Mouse (Mus musculus) neural tube, embryonic 13.5 days (tissue): ENCODE data around the gene Pla2g4f. TPM values are rescaled to one million over a fixed set of nuclear protein-coding genes. Genes with fewer than 3 reads are reported as not detected.

Experiments used
- ATAC-seq: fragments of 200-750 bp; cut with Nextera tagmentation; 2 replicates; pipeline ENCODE4 v1.8.0; 2017; ENCODE audit warnings: low read depth, mild to moderate bottlenecking, moderate TSS enrichment, moderate library complexity
- H3K27ac ChIP-seq: fragments of 300-500 bp; sonication (generic); replicated peaks from 2 replicates; pipeline ENCODE4 v1.5.1; 2015; ENCODE audit warnings: moderate library complexity, mild to moderate bottlenecking, inconsistent platforms
- H3K27me3 ChIP-seq: fragments of 300-500 bp; sonication (generic); 2 replicates; pipeline ENCODE4 v1.6.1; 2015; ENCODE audit warnings: mild to moderate bottlenecking, inconsistent platforms
- H3K36me3 ChIP-seq: fragments of 300-500 bp; sonication (generic); 2 replicates; pipeline ENCODE4 v1.6.1; 2015; ENCODE audit warnings: mild to moderate bottlenecking, inconsistent platforms
- H3K4me1 ChIP-seq: fragments of 300-500 bp; sonication (generic); replicated peaks from 2 replicates; pipeline ENCODE4 v1.6.1; 2015; ENCODE audit warnings: inconsistent platforms
- H3K4me2 ChIP-seq: fragments of 300-500 bp; sonication (generic); 2 replicates; pipeline ENCODE4 v1.6.1; 2015; ENCODE audit warnings: inconsistent platforms, mild to moderate bottlenecking, moderate library complexity
- H3K4me3 ChIP-seq: fragments of 300-500 bp; sonication (generic); 2 replicates; pipeline ENCODE4 v1.5.1; 2015; ENCODE audit warnings: mild to moderate bottlenecking, inconsistent platforms
- H3K9ac ChIP-seq: fragments of 300-500 bp; sonication (generic); 2 replicates; pipeline ENCODE4 v1.6.1; 2015; ENCODE audit warnings: moderate library complexity, mild to moderate bottlenecking, inconsistent platforms
- H3K9me3 ChIP-seq: fragments of 300-500 bp; sonication (generic); 2 replicates; pipeline ENCODE4 v1.6.1; 2016; ENCODE audit warnings: inconsistent platforms
- WGBS: fragments of 180-500 bp; shearing (Covaris S2); methylation state at CpG from one replicate; pipeline ENCODE4 v1.1.7; 2015; 5-methylcytosine and 5-hydroxymethylcytosine counted together
- polyA plus RNA-seq: library from polyadenylated mRNA; unstranded; fragments of >200 nt; fragmentation: Nextera tagmentation; extraction: Ambion mirVana; gene quantifications from 2 replicates; pipeline ENCODE4 v1.2.1, GENCODE M21; 2015

The Pla2g4f gene
- polyA plus RNA-seq, 1 experiment from 2014 or later: not detected

- H3K4me2 ChIP-seq: peak overlapping the region; percentile 25; the same call in 1 of the 2 replicates
- 4% methylated on average over 9 of the region's 9 CpGs for WGBS
Observed at GRCm38 (mm10) chr2:120268635-120269034, 45.3 kb downstream of the Pla2g4f start.

DNA sequence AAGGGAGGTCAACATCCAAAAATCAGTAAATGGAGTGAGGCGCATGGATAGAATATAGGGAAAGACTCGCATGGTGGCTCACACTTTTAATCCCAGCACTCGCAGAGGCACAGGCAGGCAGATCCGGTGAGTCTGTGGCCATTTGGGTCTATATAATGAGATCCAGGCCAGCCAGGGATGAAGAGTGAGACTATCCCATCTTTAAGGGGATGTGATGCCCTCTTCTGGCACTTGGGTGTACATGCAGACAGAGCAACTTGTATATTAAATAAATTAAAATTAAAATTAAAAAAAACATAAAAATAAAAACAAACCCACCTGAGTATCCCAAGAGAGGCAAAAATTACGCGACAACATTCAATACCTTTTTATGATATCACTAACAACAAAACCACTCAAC is 48.4 kb downstream of the Pla2g4f start:
- ATAC-seq: no peak
- Histone ChIP-seq H3K4me3 (no peak overlapping the region), H3K27me3 (no peaks in the 10 kb centered on the region), H3K4me1 (0 out of 2 replicates have a peak, but pooled peaks cover 3% of the 10 kb centered on the region), H3K4me2 (no peak overlapping the region), H3K9me3 (no peaks in the 10 kb centered on the region), H3K36me3 (no peaks in the 10 kb centered on the region), H3K9ac (no peak overlapping the region), H3K27ac (no peak overlapping the region)
- 81% methylated on average over 6 of the region's 6 CpGs for WGBS

More at GRCm38 (mm10) chr2:120268635-120269034, 45.3 kb downstream of the Pla2g4f start:
- Histone ChIP-seq H3K9me3 (no peaks in the 10 kb centered on the region), H3K36me3 (no peaks in the 10 kb centered on the region), H3K27me3 (no peaks in the 10 kb centered on the region), H3K9ac (0 out of 2 replicates have a peak overlapping the region, but pooled peaks have one; percentile 13), H3K4me3 (no peak overlapping the region), H3K27ac (no peak overlapping the region), H3K4me1 (0 out of 2 replicates have a peak, but pooled peaks cover 3% of the 10 kb centered on the region)
- no peak for ATAC-seq

DNA sequence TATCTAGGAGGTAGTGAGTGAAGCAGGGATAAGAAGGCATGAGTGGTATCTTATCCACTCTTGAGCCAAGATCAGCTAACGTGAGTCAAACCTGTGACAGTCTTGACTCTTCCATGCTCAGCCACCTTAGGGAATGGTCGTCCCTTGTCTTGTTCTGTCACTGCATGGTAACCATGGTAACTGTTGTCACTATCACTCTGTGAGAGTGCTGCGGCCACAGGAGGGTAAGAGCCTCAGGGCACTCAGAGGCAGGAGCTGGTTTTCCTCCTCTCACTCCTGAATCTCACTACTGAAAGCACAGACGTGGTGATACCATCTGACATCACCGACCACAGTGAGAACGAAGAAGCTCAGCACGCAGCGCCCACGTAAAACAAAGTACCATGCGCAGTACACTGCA is 49.1 kb downstream of the Pla2g4f start:
- no peaks in the 10 kb centered on the region for H3K36me3 ChIP-seq
- H3K9me3 ChIP-seq: no peaks in the 10 kb centered on the region
- no peak overlapping the region for H3K4me2 ChIP-seq
- ATAC-seq: no peak
- no peaks in the 10 kb centered on the region for H3K27me3 ChIP-seq
- WGBS: 57% methylated on average over 10 of the region's 10 CpGs
- H3K27ac ChIP-seq: no peak overlapping the region
- H3K4me1 ChIP-seq: 0 out of 2 replicates have a peak, but pooled peaks cover 3% of the 10 kb centered on the region
- no peak overlapping the region for H3K4me3 ChIP-seq
- no peak overlapping the region for H3K9ac ChIP-seq

DNA sequence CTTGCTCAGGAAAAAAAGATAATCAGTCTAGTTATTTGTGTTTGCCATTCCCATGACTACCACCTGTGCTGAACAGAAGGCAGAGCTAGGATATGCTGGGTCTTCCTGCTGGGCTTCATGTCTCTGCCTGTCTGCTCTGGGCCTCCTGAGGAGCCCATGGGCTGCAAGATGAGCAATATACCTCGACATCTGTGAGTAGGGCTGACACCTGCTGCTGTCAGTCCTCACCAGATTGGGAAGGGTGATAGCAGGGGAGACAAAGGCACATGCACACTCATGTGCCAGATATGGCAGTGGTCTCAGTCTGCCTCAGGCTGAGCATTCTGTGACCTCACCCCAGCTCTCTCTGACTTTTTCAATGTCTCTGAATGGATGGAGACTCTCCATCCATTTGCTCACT is 51.1 kb downstream of the Pla2g4f start:
- Histone ChIP-seq H3K9me3 (no peaks in the 10 kb centered on the region), H3K4me1 (no peaks in the 10 kb centered on the region), H3K27ac (no peak overlapping the region), H3K4me2 (no peak overlapping the region), H3K4me3 (no peak overlapping the region), H3K9ac (no peak overlapping the region), H3K36me3 (no peaks in the 10 kb centered on the region), H3K27me3 (no peaks in the 10 kb centered on the region)
- no peak for ATAC-seq
- WGBS: 21% methylated on average over 1 of the region's 1 CpGs

DNA sequence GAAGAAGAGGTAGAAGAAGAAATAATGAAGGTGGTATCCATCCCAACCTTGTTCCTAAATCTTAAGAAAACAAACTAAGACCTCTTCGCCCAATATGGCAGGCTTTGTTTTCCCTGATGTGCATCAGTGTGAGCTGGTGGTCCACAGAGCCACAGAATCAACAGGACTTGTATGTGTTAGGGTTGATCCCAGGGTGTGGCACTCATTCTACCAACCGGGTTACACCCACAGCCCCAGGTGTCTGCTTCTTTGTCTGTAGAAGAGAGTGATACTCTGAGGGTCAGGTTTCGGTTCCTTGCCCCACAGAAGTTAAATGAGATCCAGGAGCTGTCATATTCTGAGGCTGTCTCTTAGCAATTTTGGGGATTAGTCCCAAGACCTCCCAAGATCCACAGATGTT is 52.6 kb downstream of the Pla2g4f start:
- no peak overlapping the region for H3K27ac ChIP-seq
- 79% methylated on average over 3 of the region's 3 CpGs for WGBS
- no peak overlapping the region for H3K9ac ChIP-seq
- no peak for ATAC-seq
- no peak overlapping the region for H3K4me2 ChIP-seq
- H3K27me3 ChIP-seq: no peaks in the 10 kb centered on the region
- no peak overlapping the region for H3K4me3 ChIP-seq
- H3K4me1 ChIP-seq: no peaks in the 10 kb centered on the region
- H3K9me3 ChIP-seq: peaks cover 3% of the 10 kb centered on the region; the same call in 1 of the 2 replicates
- no peaks in the 10 kb centered on the region for H3K36me3 ChIP-seq

DNA sequence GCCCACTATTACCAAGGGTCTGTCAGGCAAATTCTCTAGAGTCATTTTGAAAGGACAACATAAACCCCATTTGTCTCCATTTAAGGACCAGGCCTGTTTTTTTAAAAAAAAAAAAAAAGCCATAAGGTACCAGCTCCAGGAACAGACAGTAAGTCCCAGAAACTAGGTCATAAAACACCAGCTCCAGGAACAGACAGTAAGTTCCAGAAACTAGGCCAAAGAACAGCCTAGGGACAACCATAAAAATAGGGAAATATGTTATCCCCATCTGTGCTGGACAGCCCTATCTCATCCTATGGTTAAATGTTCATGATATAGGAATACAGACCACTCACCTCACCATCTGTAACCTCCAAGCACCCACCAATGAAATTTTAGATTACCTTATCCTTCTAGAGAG is 57.7 kb downstream of the Pla2g4f start:
- no peak for ATAC-seq

GRCm38 (mm10) chr2:120252644-120253043 is 61.3 kb downstream of the Pla2g4f start:
- Histone ChIP-seq H3K4me3 (no peak overlapping the region), H3K9ac (no peak overlapping the region), H3K4me1 (no peaks in the 10 kb centered on the region), H3K9me3 (peaks cover 3% of the 10 kb centered on the region; the same call in 1 of the 2 replicates), H3K27me3 (no peaks in the 10 kb centered on the region), H3K27ac (no peak overlapping the region), H3K36me3 (no peaks in the 10 kb centered on the region), H3K4me2 (no peak overlapping the region)
- no peak for ATAC-seq
- 93% methylated on average over 6 of the region's 6 CpGs for WGBS

More for the DNA sequence above, 57.7 kb downstream of the Pla2g4f start:
- Histone ChIP-seq H3K4me3 (no peak overlapping the region), H3K36me3 (no peaks in the 10 kb centered on the region), H3K9ac (no peak overlapping the region), H3K9me3 (peaks cover 3% of the 10 kb centered on the region; the same call in 1 of the 2 replicates), H3K4me2 (no peak overlapping the region), H3K4me1 (no peaks in the 10 kb centered on the region), H3K27ac (no peak overlapping the region), H3K27me3 (no peaks in the 10 kb centered on the region)

Other genes with a start within 250 kb of the Pla2g4f start
- gene Ehd4, start 159.6 kb downstream of the Pla2g4f start, polyA plus RNA-seq: 15.1 and 15.7 TPM in 2 replicates
- 1.1 and 1.3 TPM in 2 replicates for gene Pla2g4e, start 68.8 kb downstream of the Pla2g4f start, polyA plus RNA-seq
- gene Pla2g4d, start 25.0 kb downstream of the Pla2g4f start, polyA plus RNA-seq: 0.06 TPM in 1 of 2 replicates, not detected in the other
- gene Vps39, start 39.0 kb upstream of the Pla2g4f start, polyA plus RNA-seq: 42.4 and 45.0 TPM in 2 replicates
- 8.2 and 8.4 TPM in 2 replicates for gene Ganc, start 89.7 kb upstream of the Pla2g4f start, polyA plus RNA-seq
- 7.2 and 9.6 TPM in 2 replicates for gene Tmem87a, start 89.9 kb upstream of the Pla2g4f start, polyA plus RNA-seq
- gene Capn3, start 141.9 kb upstream of the Pla2g4f start, polyA plus RNA-seq: 1.0 and 1.1 TPM in 2 replicates
- 37.3 and 40.9 TPM in 2 replicates for gene Zfp106, start 249.7 kb upstream of the Pla2g4f start, polyA plus RNA-seq